Mouse (Mus musculus) mouse embryonic stem cell (cell line): ENCODE results near the gene Kif13a.

Experiments used
- in situ Hi-C, 2 experiments: fragments of 300-500 bp; cut with MboI; formaldehyde crosslinking; loops; 1 replicate in 1 of 2; 3 replicates in 1 of 2; pipeline ENCODE4 v1.14.3; 2019 to 2020; ENCODE audit warnings: low sequenced_read_pairs in 2 of 2, low pct_unique_long_range_greater_than_20kb in 1 of 2, mixed read lengths in 1 of 2; ENCODE audit not compliant: unreplicated experiment in 1 of 2

Gene Kif13a

DNA sequence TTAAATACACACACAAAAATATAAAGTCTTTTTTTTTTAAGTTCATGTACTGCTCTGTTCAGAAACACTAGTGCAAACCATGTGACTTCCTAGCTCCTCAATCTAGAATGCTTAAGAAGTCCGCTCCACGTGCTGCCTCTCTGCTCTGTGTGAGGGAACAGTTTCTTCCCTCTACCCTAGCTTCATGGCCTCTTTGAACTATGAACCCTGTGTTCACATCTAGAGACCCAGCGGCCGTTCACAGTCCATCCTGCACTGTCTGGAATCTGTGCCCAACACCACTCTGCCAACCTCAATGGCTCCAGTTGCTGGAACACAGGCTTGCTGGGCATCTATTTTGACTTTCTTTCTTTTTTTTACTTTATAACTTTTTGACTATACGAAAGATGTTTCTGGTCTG, 75.2 kb downstream of the Kif13a start:
- in situ Hi-C loops = no loop called here

DNA sequence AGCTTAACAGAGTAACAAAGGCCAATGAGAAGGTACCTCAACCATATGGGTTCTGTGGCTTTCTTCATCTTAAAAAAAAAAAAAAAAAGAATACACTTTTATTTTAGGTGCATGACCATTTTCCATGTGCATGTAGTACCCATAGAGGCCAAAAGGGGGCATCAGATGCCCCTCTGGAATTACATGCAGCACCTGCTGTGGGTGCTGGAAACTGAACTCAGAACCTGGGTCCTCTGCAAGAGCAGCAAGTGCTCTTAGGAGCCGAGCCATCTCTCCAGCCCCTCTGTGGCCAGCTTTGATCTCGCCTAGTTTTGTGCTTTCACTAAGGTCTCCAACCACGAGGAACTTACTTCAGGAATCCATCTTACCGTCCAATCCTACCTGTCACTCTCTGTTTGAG, 77.2 kb downstream of the Kif13a start:
- in situ Hi-C loops = no loop called here

DNA sequence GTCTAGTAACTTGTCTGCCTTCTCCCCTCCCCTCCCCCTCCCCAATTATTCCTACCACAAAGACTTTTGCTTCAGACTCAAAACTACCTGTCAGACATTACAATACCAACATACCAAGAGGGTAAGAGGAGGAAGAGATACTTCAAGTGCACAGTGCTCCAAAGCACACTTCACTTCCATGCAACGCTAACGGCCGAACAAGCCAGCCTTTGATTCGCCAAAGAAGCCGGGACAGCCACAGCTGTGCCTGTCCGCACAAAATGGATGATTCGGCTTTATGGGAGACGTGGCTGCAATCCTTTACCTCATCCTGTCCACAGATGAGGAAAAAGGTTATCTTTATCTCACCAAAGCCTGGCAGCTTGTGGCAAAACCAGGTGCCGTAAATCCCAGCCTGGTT, 84.2 kb downstream of the Kif13a start:
- in situ Hi-C loops = no loop called here

DNA sequence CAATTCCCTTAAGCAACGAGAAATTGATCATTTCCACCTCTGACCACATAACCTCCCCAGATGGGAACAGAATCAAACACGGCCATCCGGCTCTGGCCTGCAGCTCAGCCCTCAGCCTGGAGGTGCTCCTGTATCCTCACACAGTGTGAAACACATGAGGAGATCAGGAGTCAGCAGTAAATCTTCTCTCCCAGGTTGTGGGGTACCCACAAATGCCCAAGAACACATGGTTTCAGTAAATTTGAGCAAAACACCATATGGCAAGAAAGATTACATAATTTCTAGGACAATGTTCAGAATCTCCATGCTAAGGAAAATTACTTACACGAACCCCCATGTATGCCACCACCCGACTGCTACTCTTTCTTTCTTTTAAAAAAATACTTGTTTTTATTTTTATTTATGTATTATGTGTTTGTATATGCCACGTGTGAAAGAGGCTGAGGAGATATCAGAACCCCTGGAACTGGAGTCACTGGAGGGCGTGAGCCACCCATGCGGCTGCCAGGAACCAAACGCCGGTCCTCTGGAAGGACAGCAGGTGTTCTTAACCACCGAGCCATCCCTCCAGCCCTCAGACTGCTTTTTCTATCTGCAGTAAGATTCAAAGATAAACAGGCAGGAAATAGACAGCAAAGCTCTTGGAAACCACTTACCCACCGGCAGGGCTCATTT, 85.0 kb downstream of the Kif13a start:
- in situ Hi-C loops = no loop called here

DNA sequence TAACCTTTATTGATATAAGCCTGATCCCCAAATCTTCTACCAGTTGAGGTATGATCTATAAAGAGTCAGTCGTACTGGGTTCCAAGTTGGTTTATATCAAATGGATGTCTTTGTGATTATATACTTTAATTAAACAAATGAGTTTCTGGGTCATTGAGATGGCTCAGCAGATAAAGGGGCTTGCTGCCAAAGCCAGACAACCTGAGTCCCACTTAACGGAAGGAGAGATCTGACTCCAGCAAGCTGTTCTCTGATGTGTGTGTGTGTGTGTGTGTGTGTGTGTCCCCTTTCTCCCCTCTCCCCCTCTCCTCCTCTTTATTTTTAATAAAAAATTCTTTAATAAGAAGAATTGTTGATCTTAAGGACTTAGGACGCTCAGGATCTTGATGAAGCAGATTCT, 86.0 kb downstream of the Kif13a start:
- in situ Hi-C loops = no loop called here

DNA sequence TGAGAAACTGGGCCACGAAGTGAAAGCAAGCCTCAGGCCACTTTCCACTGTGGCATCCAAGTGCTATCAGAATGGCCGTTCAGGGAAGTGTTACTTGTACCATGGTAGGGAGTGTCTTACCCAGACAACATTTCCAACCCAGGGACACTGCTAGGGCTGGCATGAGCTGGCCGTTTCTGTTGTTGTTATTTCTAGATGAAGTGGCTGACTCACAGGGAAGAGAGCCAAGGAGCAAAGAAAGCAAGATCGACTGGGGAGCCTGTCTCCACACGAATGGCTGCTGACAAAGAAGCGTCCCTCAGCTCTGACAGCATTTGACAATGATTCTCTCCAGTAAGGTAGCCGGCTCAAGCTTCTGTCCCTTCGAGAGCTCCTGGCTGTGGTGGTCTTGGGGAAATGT, 87.5 kb downstream of the Kif13a start:
- in situ Hi-C loops = no loop called here

DNA sequence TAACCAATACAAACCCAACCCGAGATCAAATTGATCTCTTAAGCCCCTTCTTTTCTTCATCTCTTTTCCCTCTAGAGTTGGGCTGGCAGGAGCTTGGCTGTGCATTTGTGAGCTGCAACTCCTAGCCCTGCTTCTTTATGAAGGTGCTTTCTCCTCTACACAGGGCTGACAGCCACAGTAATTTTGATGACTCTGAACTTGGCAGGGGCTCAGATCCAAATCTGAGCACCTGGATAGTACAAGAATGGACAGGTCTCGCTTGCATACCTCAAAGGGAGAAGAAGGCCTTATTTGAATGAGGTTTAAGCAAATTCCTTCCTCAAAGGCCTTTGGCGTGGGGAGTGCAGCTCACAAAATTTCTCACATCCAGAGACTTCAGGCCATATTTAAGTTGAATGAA, 88.0 kb downstream of the Kif13a start:
- in situ Hi-C loops = no loop called here

DNA sequence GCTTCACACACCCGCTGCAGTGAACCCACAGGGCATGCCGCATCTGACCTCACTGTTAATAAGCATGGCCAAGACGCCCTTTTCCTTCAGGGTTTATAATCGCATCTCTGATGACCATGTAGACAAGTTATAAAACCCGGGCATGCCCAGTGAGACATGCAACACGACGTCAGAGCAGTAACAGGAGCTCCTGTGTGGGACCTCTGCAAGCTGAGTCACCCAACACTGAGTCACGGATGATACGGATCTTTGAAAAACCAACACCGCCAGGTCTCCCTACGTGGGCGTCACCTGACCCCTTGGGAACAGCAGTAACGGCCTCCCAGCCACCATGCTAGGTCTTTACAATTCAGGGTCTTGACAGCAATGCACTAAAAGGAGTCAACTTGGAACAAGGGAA, 89.0 kb downstream of the Kif13a start:
- in situ Hi-C loops = no loop called here

DNA sequence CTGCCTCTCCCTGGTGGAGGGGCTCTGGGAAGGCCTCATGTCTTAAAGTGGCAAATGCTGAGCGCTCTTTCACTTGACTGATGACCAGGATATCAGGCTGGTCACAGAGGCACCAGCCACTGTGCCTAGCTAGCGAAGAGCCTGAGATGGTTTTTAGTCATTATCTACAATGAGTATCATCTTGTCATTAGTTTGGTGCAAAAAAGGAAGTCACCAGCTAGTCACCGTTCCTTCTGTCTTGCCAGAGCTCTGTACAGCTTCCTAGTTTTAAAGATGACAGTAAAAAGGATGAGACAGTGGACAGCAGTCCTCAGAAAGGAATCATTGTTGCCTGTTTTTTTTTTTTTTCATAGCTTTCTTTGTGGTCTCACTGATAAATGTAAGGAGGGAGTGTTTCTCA, 90.4 kb downstream of the Kif13a start:
- in situ Hi-C loops = no loop called here

DNA sequence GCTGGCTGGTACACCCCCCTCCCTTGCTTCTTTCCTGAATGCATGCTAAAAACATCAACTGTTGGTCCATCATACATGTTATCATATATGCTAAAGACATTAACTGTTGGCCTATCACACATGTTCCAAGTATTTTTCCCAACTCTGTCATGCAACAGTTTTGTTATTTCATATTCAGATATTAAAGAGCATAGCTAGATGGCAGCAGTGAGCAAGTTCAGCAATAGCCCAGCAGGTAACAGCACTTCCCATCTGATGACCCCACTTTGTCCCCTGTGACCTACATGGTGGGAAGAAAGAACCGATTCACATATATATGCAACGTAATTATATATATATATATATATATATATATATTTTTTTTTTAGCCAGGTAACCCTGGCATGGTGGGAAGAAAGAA, 91.1 kb downstream of the Kif13a start:
- in situ Hi-C loops = no loop called here

DNA sequence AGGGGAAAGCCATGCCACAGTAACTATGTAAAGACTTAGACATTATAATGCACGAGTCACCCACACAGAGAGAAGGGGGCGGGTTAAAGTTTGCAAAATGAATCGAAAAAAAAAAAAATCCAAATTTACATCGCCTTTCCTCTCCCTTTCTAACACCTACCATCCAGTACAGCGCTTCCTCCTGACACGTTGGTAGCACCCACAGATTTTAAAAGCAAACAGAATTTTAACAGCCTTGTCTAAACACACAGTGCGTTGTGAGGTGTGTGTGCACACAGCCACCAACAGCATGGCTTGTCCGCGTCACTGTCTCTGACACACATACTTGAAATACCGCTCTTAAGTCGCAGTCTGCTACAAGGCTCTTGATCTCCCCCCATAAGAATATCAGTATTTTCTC, 94.3 kb downstream of the Kif13a start:
- in situ Hi-C loops = no loop called here

DNA sequence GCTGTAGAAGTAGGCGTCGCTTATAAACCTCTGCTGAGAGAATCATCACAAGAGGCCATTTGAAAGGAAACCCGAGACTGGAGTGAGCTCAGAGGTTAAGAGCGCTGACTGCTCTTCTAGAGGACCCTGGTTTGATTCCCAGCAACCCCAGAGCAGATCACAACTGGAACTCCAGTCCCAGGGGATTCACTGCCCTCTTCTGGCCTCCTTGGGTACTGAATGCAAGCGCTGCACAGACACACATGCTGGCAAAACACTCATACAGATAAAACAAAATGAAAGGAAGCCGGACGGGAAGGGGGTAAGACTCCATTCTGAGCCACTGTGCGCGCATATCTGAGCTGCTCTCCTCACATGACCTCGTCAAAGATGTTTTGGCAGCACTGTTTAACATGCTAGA, 94.9 kb downstream of the Kif13a start:
- in situ Hi-C loops = no loop called here

DNA sequence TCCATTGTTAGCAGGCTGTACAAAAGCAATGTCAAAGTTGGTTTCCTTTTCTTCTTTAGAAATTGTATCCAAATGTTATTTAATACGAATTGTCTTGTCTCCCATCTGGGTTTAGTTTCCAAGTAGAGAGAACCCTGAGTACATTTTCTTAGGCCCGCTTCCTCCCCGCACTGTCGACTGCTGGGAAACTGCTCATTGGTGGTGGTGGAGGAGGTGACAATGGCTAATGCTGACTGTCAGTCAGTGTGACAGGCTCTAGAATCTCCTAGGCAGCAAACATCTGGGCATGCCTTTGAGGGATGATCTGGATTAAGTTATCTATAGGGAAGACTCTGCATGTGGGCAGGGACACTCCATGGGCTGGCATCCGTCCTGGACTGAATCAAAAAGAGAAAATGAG, 96.1 kb downstream of the Kif13a start:
- in situ Hi-C loops = no loop called here

DNA sequence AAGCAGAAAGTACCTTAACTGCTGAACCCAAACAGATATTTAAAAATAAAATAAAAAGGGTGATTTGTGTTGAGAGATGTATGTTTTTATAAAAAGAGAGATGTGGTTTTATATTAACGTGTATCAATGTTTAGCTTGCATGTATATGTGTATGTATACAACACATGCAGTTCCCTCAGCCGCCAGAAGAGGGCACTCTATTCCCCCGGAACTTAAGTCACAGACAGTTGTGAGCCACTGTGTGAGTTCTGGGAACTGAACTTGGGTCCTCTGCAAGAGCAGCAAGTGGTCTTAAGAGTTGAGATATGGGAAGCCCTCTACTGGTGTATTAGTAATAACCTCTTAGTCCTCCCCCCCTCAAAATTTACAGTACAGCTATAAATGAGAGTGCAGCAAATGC, 96.7 kb downstream of the Kif13a start:
- in situ Hi-C loops = no loop called here

DNA sequence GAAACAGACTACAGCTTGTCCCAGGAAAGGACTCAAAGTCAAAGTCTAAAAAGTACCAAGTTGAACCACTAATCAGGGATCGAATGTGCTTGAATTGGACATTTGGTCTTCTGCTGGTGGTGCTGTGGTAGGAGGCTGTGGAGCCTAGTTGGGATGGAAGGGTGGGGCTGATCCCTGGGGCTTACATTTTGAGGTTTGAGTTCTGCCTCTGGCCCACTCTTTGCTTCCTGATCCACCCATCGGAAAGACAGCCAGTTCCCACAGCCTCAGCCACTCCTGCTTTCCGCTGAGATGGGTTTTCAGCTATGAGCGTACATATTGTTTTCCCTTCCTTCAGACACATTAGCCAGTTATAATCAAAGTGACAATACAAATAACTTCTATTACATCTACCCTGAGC, 106.4 kb downstream of the Kif13a start:
- in situ Hi-C loops = loop anchor here in 1 of 2 experiments (25.0 kb wide), 1 partner anchor 189 kb away; the partner anchor contains the start of gene Nhlrc1

DNA sequence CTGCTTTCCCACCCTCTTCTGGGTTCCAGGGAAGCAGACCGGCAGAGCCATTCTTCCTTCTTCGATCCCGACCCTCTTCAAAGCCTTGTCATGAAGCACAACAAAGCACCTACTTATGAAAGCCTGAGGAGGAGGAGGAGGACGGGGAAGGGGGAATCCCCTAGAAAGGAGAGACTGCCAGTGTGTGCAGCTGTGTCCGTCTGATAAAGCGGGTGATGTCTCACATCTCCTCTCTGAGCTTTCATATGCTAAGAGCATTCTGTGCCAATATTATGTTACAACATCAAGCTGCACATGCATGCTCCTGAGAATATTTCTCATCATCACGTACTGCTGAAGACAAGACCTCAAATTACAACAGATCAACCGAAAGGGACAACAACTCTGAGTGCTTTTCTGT, 107.5 kb downstream of the Kif13a start:
- in situ Hi-C loops = loop anchor here in 1 of 2 experiments (25.0 kb wide), 1 partner anchor 190 kb away; the partner anchor contains the start of gene Nhlrc1

DNA sequence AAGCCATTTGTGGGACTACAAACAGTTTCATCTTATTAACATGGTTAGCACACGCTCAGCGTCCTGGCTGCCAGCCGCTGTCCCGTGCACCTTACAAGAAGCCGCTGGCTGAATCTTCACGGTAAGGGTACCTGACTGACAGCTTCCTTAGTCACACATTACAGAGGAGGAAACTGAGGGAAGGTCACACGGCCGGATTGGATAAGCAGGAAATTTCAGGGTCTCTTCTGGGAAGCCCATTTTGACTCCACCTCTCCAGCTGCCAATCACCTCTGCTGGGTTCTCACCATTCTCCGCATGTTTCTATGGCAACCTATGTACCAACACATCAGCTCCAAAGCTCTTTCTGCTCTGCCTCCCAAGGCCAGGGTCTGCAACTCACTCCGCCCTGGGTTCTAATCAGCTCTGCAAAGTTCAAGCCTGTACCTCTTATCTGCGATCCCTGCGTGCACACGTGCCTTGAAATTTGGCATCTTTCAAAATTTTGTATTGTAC, 109.9 kb downstream of the Kif13a start:
- in situ Hi-C loops = loop anchor here (10.0 to 25.0 kb wide), 2 partner anchors 193 to 195 kb away; partner anchors contain the start of gene Nhlrc1 (in 2 of the 2)

DNA sequence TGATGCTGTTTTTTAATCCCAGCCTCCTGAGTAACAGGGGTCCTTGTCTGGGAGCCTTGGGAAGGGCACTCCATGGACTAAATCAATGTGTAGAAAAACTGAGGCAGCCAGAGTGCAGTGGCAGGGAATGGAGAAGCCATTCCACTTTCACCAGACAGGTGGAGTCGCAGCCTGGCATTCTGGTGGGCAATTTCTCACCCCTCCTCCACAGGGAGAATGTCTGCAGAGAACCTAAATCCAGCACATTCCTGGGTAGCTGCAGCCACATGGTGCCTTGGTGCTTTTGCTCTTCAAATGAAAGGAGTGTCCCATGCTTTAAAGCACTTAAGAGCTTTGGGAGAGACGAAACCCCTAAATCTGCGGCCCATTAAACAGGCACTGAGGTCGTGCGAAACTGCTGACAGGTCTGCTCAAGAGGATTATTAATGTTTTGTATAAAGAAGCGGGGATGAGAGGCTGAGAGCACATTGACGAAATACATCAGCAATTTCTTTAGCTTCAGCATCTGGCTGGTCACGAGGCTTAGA, 110.4 kb downstream of the Kif13a start:
- in situ Hi-C loops = loop anchor here (10.0 to 25.0 kb wide), 2 partner anchors 193 to 196 kb away; partner anchors contain the start of gene Nhlrc1 (in 2 of the 2)

DNA sequence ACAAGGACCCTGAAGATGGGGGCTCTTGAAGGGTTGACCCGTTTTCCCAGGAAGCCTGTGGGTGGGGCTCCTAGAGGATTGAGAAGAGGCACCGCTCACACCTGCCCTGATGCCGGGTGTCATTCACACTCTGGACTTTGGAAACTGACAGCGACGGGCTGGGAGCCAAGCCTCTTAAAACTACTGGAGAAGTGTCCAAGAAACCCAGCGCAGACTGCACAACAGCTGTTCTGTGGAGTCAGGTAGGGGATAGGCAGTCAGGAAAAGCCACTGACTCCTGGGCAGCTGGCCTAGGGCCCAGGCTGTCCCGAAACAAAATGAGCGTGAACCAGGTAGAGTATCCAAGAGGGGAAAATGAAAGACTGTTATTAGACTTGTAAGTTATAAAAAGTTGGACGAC, 111.3 kb downstream of the Kif13a start:
- in situ Hi-C loops = loop anchor here (10.0 to 25.0 kb wide), 2 partner anchors 194 to 196 kb away; partner anchors contain the start of gene Nhlrc1 (in 2 of the 2)

DNA sequence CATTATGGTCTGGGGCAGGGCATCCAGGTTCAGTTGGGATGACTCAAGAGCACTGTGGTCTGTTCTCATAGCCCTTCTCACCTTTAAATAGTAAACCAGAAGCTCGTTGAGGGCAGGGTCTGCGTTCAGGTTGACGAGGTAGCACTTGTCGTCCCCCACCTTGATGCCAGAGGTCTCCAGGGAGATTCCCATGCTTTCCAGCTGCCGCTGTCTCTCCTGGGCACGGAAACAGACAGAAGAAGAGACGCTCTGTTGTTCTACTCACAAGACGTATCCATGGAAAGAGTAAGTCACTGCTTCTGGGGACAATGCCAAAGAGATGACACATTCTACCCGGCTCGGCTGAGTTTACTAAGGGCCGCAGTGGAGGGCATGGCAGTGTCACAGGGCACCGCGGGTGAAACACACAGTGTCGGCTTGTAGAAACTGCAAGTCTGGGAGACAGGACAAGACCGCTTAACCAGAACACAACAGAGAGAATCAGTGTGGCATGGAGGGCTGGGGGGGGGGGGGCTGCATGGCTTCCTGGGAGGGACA, 117.0 kb downstream of the Kif13a start:
- in situ Hi-C loops = loop anchor here (10.0 to 25.0 kb wide), 2 partner anchors 200 to 202 kb away; partner anchors contain the start of gene Nhlrc1 (in 2 of the 2)
